8 mouse cellular contexts compared by ENCODE assay signal in genomic region chr9:56506931-56507681, GRCm38 (mm10).
A peak's percentile ranks its signal among the peaks of the same experiment; 100 is the strongest.
DNase-seq lines count a peak whose midpoint lies in the region; ATAC-seq and TF ChIP-seq lines count a peak whose summit lies in the region.

No protein-coding gene starts in this region.

- H3K4me3 ChIP-seq in liver, adult 2 months (ENCODE audit: insufficient read depth, low read depth, low read length), result peak overlapping the region; percentile 62
- H3K4me3 ChIP-seq in bone marrow, adult 2 months (replicated peaks; ENCODE audit: control insufficient read depth, low read depth, low read length), result peak overlapping the region; percentile 58
- peak overlapping the region; percentile 43 for H3K4me3 ChIP-seq in forebrain, embryonic 13.5 days
- peak overlapping the region; percentile 15 for H3K4me3 ChIP-seq in hindbrain, embryonic 14.5 days (replicated peaks; ENCODE audit: low read length)
- H3K4me3 ChIP-seq in limb, embryonic 15.5 days, result peak overlapping the region; percentile 42
- peak overlapping the region; percentile 32 for H3K4me3 ChIP-seq in midbrain, embryonic 16.5 days (ENCODE audit: low read depth, low read length)

- H3K27me3 ChIP-seq in liver, adult 2 months (ENCODE audit: control insufficient read depth, insufficient read depth, low read length), result no peaks in the 10 kb centered on the region
- no peaks in the 10 kb centered on the region for H3K27me3 ChIP-seq in forebrain, embryonic 13.5 days
- H3K27me3 ChIP-seq in hindbrain, embryonic 14.5 days (ENCODE audit: control insufficient read depth, insufficient read depth, low read length), result no peaks in the 10 kb centered on the region
- H3K27me3 ChIP-seq in limb, embryonic 15.5 days, result no peaks in the 10 kb centered on the region
- no peaks in the 10 kb centered on the region for H3K27me3 ChIP-seq in midbrain, embryonic 16.5 days (ENCODE audit: control insufficient read depth, insufficient read depth, low read depth, low read length)

- ATAC-seq in forebrain, embryonic 13.5 days, result peak; percentile 14
- no peak; the same call in 1 of the 2 replicates for ATAC-seq in hindbrain, embryonic 14.5 days (ENCODE audit: low FRiP score)
- ATAC-seq in limb, embryonic 15.5 days (ENCODE audit: insufficient number of reproducible peaks, low FRiP score, low TSS enrichment, low read depth), result no peak
- no peak for ATAC-seq in midbrain, embryonic 16.5 days
- ATAC-seq in monocyte, adult 5-6 weeks (replicated peaks; ENCODE audit: insufficient number of reproducible peaks, low FRiP score, low TSS enrichment, poor library complexity, severe bottlenecking), result no peak

- peak overlapping the region; percentile 73 for H3K27ac ChIP-seq in liver, adult 2 months (replicated peaks; ENCODE audit: insufficient read depth, low read depth, low read length)
- peak overlapping the region; percentile 53; the same call in 1 of the 2 replicates for H3K27ac ChIP-seq in bone marrow, adult 2 months (ENCODE audit: control insufficient read depth, insufficient read depth, low read depth, low read length, poor library complexity)
- peak overlapping the region; percentile 96 for H3K27ac ChIP-seq in forebrain, embryonic 13.5 days
- H3K27ac ChIP-seq in hindbrain, embryonic 14.5 days, result peak overlapping the region; percentile 95
- peak overlapping the region; percentile 99 for H3K27ac ChIP-seq in limb, embryonic 15.5 days
- H3K27ac ChIP-seq in midbrain, embryonic 16.5 days (ENCODE audit: low read length), result peak overlapping the region; percentile 95

- no peak for DNase-seq in liver, adult 2 months (ENCODE audit: extremely low read depth, low read depth, low spot score)
- DNase-seq in liver, result no peak
- peak; percentile 52 for DNase-seq in hindbrain, embryonic 14.5 days (ENCODE audit: low spot score)

- no peaks in the 10 kb centered on the region for H3K9me3 ChIP-seq in forebrain, embryonic 13.5 days (replicated peaks)
- no peaks in the 10 kb centered on the region for H3K9me3 ChIP-seq in hindbrain, embryonic 14.5 days (ENCODE audit: control insufficient read depth, low read length)
- H3K9me3 ChIP-seq in limb, embryonic 15.5 days, result no peaks in the 10 kb centered on the region
- no peaks in the 10 kb centered on the region for H3K9me3 ChIP-seq in midbrain, embryonic 16.5 days (replicated peaks; ENCODE audit: control insufficient read depth, low read length, poor library complexity, severe bottlenecking)

- H3K9ac ChIP-seq in liver, adult 2 months (ENCODE audit: low read depth, low read length), result peak overlapping the region; percentile 32; the same call in 1 of the 2 replicates
- peak overlapping the region; percentile 61 for H3K9ac ChIP-seq in forebrain, embryonic 13.5 days
- H3K9ac ChIP-seq in hindbrain, embryonic 14.5 days, result peak overlapping the region; percentile 50
- H3K9ac ChIP-seq in limb, embryonic 15.5 days, result 0 out of 2 replicates have a peak overlapping the region, but pooled peaks have one; percentile 26
- peak overlapping the region; percentile 69 for H3K9ac ChIP-seq in midbrain, embryonic 16.5 days (ENCODE audit: low read depth, low read length)

- peaks cover 13% of the 10 kb centered on the region for H3K4me1 ChIP-seq in liver, adult 2 months (ENCODE audit: control insufficient read depth, insufficient read depth, low read length)
- no peaks in the 10 kb centered on the region; the same call in 1 of the 2 replicates for H3K4me1 ChIP-seq in bone marrow, adult 2 months (ENCODE audit: control insufficient read depth, insufficient read depth, low read length)
- H3K4me1 ChIP-seq in forebrain, embryonic 13.5 days, result peaks cover 33% of the 10 kb centered on the region
- H3K4me1 ChIP-seq in hindbrain, embryonic 14.5 days (replicated peaks; ENCODE audit: control insufficient read depth, insufficient read depth, low read length), result peaks cover 37% of the 10 kb centered on the region
- H3K4me1 ChIP-seq in limb, embryonic 15.5 days, result peaks cover 55% of the 10 kb centered on the region
- H3K4me1 ChIP-seq in midbrain, embryonic 16.5 days (ENCODE audit: control insufficient read depth, insufficient read depth, low read length), result peaks cover 32% of the 10 kb centered on the region

- H3K36me3 ChIP-seq in liver, adult 2 months (ENCODE audit: control insufficient read depth, insufficient read depth, low read length), result no peaks in the 10 kb centered on the region
- H3K36me3 ChIP-seq in forebrain, embryonic 13.5 days (ENCODE audit: poor library complexity, severe bottlenecking), result no peaks in the 10 kb centered on the region
- H3K36me3 ChIP-seq in hindbrain, embryonic 14.5 days (replicated peaks; ENCODE audit: control insufficient read depth, insufficient read depth), result no peaks in the 10 kb centered on the region
- no peaks in the 10 kb centered on the region for H3K36me3 ChIP-seq in limb, embryonic 15.5 days
- H3K36me3 ChIP-seq in midbrain, embryonic 16.5 days (ENCODE audit: control insufficient read depth, insufficient read depth, low read length), result no peaks in the 10 kb centered on the region

- no peaks in the 10 kb centered on the region for H3K79me2 ChIP-seq in liver, adult 2 months (ENCODE audit: control insufficient read depth, insufficient read depth, low read length)

- H3K4me2 ChIP-seq in forebrain, embryonic 13.5 days, result peak overlapping the region; percentile 66
- H3K4me2 ChIP-seq in hindbrain, embryonic 14.5 days (replicated peaks), result peak overlapping the region; percentile 51
- peak overlapping the region; percentile 79 for H3K4me2 ChIP-seq in limb, embryonic 15.5 days
- peak overlapping the region; percentile 56 for H3K4me2 ChIP-seq in midbrain, embryonic 16.5 days (ENCODE audit: low read length)

- TF ChIP-seq POLR2A in liver, adult 2 months (IDR thresholded peaks at IDR 0.05; ENCODE audit: extremely low read depth, insufficient read depth, low read length), result no peak
- no peak for TF ChIP-seq POLR2A in bone marrow, adult 2 months (IDR thresholded peaks at IDR 0.05; ENCODE audit: borderline replicate concordance, control insufficient read depth, low read depth, low read length)

- no peak for TF ChIP-seq CTCF in liver, adult 2 months (IDR thresholded peaks at IDR 0.05; ENCODE audit: low read depth, low read length)
- no peak for TF ChIP-seq CTCF in bone marrow, adult 2 months (IDR thresholded peaks at IDR 0.05; ENCODE audit: control insufficient read depth, insufficient read depth, low read length)

- WGBS in liver, adult 2 months, result 13% methylated on average over 25 of the region's 25 CpGs
- WGBS in bone marrow, adult 2 months, result 1% methylated on average over 25 of the region's 25 CpGs
- WGBS in forebrain, embryonic 13.5 days, result 5% methylated on average over 25 of the region's 25 CpGs
- 5% methylated on average over 25 of the region's 25 CpGs for WGBS in hindbrain, embryonic 14.5 days
- WGBS in limb, embryonic 15.5 days, result 2% methylated on average over 25 of the region's 25 CpGs
- WGBS in midbrain, embryonic 16.5 days, result 4% methylated on average over 21 of the region's 25 CpGs
